In the genomic region with DNA sequence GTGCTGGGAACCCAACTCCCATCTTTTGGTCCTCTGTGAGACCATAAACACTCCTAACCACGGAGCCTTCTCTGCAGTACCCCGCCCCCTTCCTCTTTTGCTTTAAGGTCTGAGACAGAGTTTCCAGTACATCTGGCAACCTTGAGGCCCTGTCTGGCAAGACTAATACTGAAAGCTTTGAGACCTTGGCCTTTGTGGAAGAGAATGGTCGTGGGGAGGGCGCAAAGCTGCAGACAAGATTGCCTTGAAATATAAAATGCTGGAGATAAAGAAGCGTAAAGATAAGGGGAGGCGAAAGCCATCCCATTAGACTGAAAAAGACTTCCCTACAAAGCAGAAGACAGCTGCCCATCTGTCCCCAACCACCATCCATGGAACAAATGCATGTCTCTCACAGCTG, we compare ENCODE assay signal across 9 mouse cellular contexts. TPM values are rescaled to one million over a fixed set of nuclear protein-coding genes. Genes with fewer than 3 reads are reported as not detected.
A peak's percentile ranks its signal among the peaks of the same experiment; 100 is the strongest.
DNase-seq lines count a peak whose midpoint lies in the region; ATAC-seq and TF ChIP-seq lines count a peak whose summit lies in the region.
"Had no signal": no experiment of that assay in that cellular context is flagged by ENCODE, and none has a peak within 500 bp of the region (broad histone marks: within the 10 kb centered on the region; RNA-seq: fewer than 3 reads in every experiment).

No protein-coding gene starts in this region.

- peak overlapping the region; percentile 96 for H3K4me2 ChIP-seq in heart, embryonic 13.5 days
- peak overlapping the region; percentile 89 for H3K4me2 ChIP-seq in CH12.LX (ENCODE audit: insufficient read depth, low read depth, poor library complexity, severe bottlenecking)
- H3K4me2 ChIP-seq in forebrain, embryonic 16.5 days (ENCODE audit: low read length): peak overlapping the region; percentile 64
- H3K4me2 ChIP-seq in liver, embryonic 15.5 days: peak overlapping the region; percentile 97

- TF ChIP-seq EP300 in heart, adult 2 months (IDR thresholded peaks at IDR 0.05; ENCODE audit: insufficient read depth, low read depth, low read length): no peak
- TF ChIP-seq EP300 in CH12.LX (IDR thresholded peaks at IDR 0.05; ENCODE audit: low read length): peak; percentile 94

- intact Hi-C loops in heart, adult 2 months (cut with DNase I): loop anchor here (5.0 kb wide), 1 partner anchor 137 kb away; no protein-coding TSS in a partner anchor

- H3K9ac ChIP-seq in heart, embryonic 13.5 days: 0 out of 2 replicates have a peak overlapping the region, but pooled peaks have one; percentile 91
- no peak overlapping the region for H3K9ac ChIP-seq in heart, adult 2 months (ENCODE audit: low read depth, low read length)
- H3K9ac ChIP-seq in CH12.LX (ENCODE audit: insufficient read depth, low read depth): peak overlapping the region; percentile 79
- H3K9ac ChIP-seq in forebrain, embryonic 16.5 days (replicated peaks; ENCODE audit: low read depth, low read length): no peak overlapping the region
- H3K9ac ChIP-seq in liver, embryonic 15.5 days: 0 out of 2 replicates have a peak overlapping the region, but pooled peaks have one; percentile 74

- H3K36me3 ChIP-seq in heart, embryonic 13.5 days: 0 out of 2 replicates have a peak, but pooled peaks cover 5% of the 10 kb centered on the region
- H3K36me3 ChIP-seq in heart, adult 2 months (ENCODE audit: control insufficient read depth, insufficient read depth, low read length): no peaks in the 10 kb centered on the region
- H3K36me3 ChIP-seq in CH12.LX (replicated peaks in 1 of 2; ENCODE audit: control insufficient read depth in 1 of 2, insufficient read depth in 1 of 2, low read length in 1 of 2): peaks cover 20 to 37% of the 10 kb centered on the region in 2 experiments
- no peaks in the 10 kb centered on the region for H3K36me3 ChIP-seq in forebrain, embryonic 16.5 days (ENCODE audit: control insufficient read depth, insufficient read depth)
- H3K36me3 ChIP-seq in liver, embryonic 15.5 days (replicated peaks): no peaks in the 10 kb centered on the region

- H3K27ac ChIP-seq in heart, embryonic 13.5 days (replicated peaks): no peak overlapping the region
- H3K27ac ChIP-seq in heart, adult 2 months: no peak overlapping the region
- peak overlapping the region; percentile 63 for H3K27ac ChIP-seq in CH12.LX (ENCODE audit: insufficient read depth, low read depth)
- H3K27ac ChIP-seq in forebrain, embryonic 16.5 days (ENCODE audit: low read length): no peak overlapping the region
- H3K27ac ChIP-seq in liver, embryonic 15.5 days (replicated peaks): no peak overlapping the region

- dilution Hi-C loops in CH12.LX (cut with MboI; ENCODE audit: extremely low pct_ligation_motif_present, extremely low pct_unique_long_range_greater_than_20kb, low sequenced_read_pairs): no loop called here

- WGBS in heart, embryonic 13.5 days: 70% methylated on average over 6 of the region's 6 CpGs
- WGBS in heart, adult 2 months: 73% methylated on average over 6 of the region's 6 CpGs
- 94% methylated on average over 6 of the region's 6 CpGs for WGBS in forebrain, embryonic 16.5 days
- 31% methylated on average over 6 of the region's 6 CpGs for WGBS in liver, embryonic 15.5 days (ENCODE audit: insufficient replicate concordance)

- no peak for TF ChIP-seq POLR2A in heart, adult 2 months (IDR thresholded peaks at IDR 0.05; ENCODE audit: insufficient read depth, low read depth, low read length)
- TF ChIP-seq POLR2A in CH12.LX (IDR thresholded peaks at IDR 0.05; ENCODE audit: low read depth, low read length): no peak

- peaks cover 13% of the 10 kb centered on the region; the same call in 1 of the 2 replicates for H3K27me3 ChIP-seq in heart, embryonic 13.5 days (replicated peaks)
- H3K27me3 ChIP-seq in heart, adult 2 months (ENCODE audit: control insufficient read depth, insufficient read depth, low read length): no peaks in the 10 kb centered on the region
- H3K27me3 ChIP-seq in CH12.LX (replicated peaks): no peaks in the 10 kb centered on the region
- no peaks in the 10 kb centered on the region for H3K27me3 ChIP-seq in forebrain, embryonic 16.5 days (replicated peaks; ENCODE audit: control insufficient read depth, insufficient read depth, low read length)
- no peaks in the 10 kb centered on the region for H3K27me3 ChIP-seq in liver, embryonic 15.5 days

- no peaks in the 10 kb centered on the region for H3K9me3 ChIP-seq in heart, embryonic 13.5 days
- no peaks in the 10 kb centered on the region for H3K9me3 ChIP-seq in CH12.LX (replicated peaks; ENCODE audit: low read length)
- H3K9me3 ChIP-seq in forebrain, embryonic 16.5 days (ENCODE audit: control insufficient read depth, low read length): no peaks in the 10 kb centered on the region
- no peaks in the 10 kb centered on the region for H3K9me3 ChIP-seq in liver, embryonic 15.5 days (replicated peaks)

- peak overlapping the region; percentile 70; the same call in 1 of the 2 replicates for H3K4me3 ChIP-seq in heart, embryonic 13.5 days
- no peak overlapping the region for H3K4me3 ChIP-seq in heart, adult 2 months
- H3K4me3 ChIP-seq in CH12.LX (replicated peaks in 1 of 3; ENCODE audit: low read depth in 2 of 3, low read length in 2 of 3, poor library complexity in 1 of 3): peak overlapping the region; percentile 71 to 92 (median 81)
- no peak overlapping the region for H3K4me3 ChIP-seq in forebrain, embryonic 16.5 days (replicated peaks; ENCODE audit: low read length)
- peak overlapping the region; percentile 63 for H3K4me3 ChIP-seq in liver, embryonic 15.5 days (replicated peaks)

- H3K79me2 ChIP-seq in heart, adult 2 months (replicated peaks; ENCODE audit: control insufficient read depth, insufficient read depth, low read length): no peaks in the 10 kb centered on the region
- H3K79me2 ChIP-seq in CH12.LX (replicated peaks; ENCODE audit: control insufficient read depth, extremely low read depth, insufficient read depth, poor library complexity, severe bottlenecking): 0 out of 2 replicates have a peak, but pooled peaks cover 9% of the 10 kb centered on the region

- ATAC-seq in heart, embryonic 13.5 days (ENCODE audit: extremely low read depth, insufficient number of reproducible peaks, low FRiP score, low TSS enrichment): no peak
- ATAC-seq in forebrain, embryonic 16.5 days: no peak
- no peak for ATAC-seq in liver, embryonic 15.5 days (ENCODE audit: insufficient read depth)

- in situ Hi-C loops in CH12.LX (cut with MboI; ENCODE audit: low pct_ligation_motif_present, low pct_unique_long_range_greater_than_20kb, low sequenced_read_pairs): no loop called here

- peaks cover 20% of the 10 kb centered on the region for H3K4me1 ChIP-seq in heart, embryonic 13.5 days
- peaks cover 1% of the 10 kb centered on the region for H3K4me1 ChIP-seq in heart, adult 2 months (ENCODE audit: control insufficient read depth, insufficient read depth, low read length)
- H3K4me1 ChIP-seq in CH12.LX (ENCODE audit: control insufficient read depth in 1 of 2, insufficient read depth in 2 of 2): peaks cover 33 to 63% of the 10 kb centered on the region in 2 experiments
- H3K4me1 ChIP-seq in forebrain, embryonic 16.5 days (replicated peaks; ENCODE audit: control insufficient read depth, insufficient read depth, low read length): peaks cover 20% of the 10 kb centered on the region
- H3K4me1 ChIP-seq in liver, embryonic 15.5 days (replicated peaks): peaks cover 64% of the 10 kb centered on the region

- no peak for DNase-seq in heart, adult 2 months
- DNase-seq in CH12.LX (ENCODE audit: extremely low read depth): peak; percentile 89
- no peak for DNase-seq in left cerebral cortex, adult 9 months (ENCODE audit: low spot score in 2 of 2)
- no peak for DNase-seq in lung, postnatal 36 days
- DNase-seq in embryo, embryonic 9.5 days (ENCODE audit: extremely low spot score): no peak
- DNase-seq: kidney, postnatal 25 days had no signal

- no peak for TF ChIP-seq CTCF in heart, adult 2 months (IDR thresholded peaks at IDR 0.05)
- 0 out of 4 replicates have a peak, but pooled peaks of 1 of the 2 experiments have one; percentile 5 for TF ChIP-seq CTCF in CH12.LX (conservative IDR thresholded peaks at IDR 0.05 in 1 of 2, IDR thresholded peaks at IDR 0.05 in 1 of 2; ENCODE audit: low read depth in 2 of 2, low read length in 2 of 2)

- TF ChIP-seq RAD21 in CH12.LX (IDR thresholded peaks at IDR 0.05; ENCODE audit: low read depth, low read length): no peak; the same call in 1 of the 2 replicates

RNA-seq across cellular contexts. Expression of gene Fdxr, which starts 1.3 kb away (rescaled TPM):
- 9.5 and 11.7 TPM in 2 replicates for polyA plus RNA-seq in heart, embryonic 13.5 days (2015; fragmentation: Nextera tagmentation; extraction: Ambion mirVana)
- total RNA-seq in heart, adult 2 months (2021): 1 to 10 TPM; 7.1 to 8.8 TPM
- 8.4 and 8.7 TPM in 2 replicates for polyA plus RNA-seq in heart, adult 2 months (2012; rRNA removed)
- total RNA-seq in CH12.LX (2012; rRNA removed) (62.2 and 63.3 TPM in 2 replicates), CH12.LX (2014; rRNA removed) (40.9 and 43.8 TPM in 2 replicates)
- 58.6 and 62.1 TPM in 2 replicates for polyA plus RNA-seq in CH12.LX (2012; ENCODE audit: insufficient read length, low read depth)
- polyA plus RNA-seq in forebrain, embryonic 16.5 days (2015; fragmentation: Nextera tagmentation; extraction: Ambion mirVana): 23.2 and 26.9 TPM in 2 replicates
- 19.5 and 21.1 TPM in 2 replicates for polyA plus RNA-seq in liver, embryonic 15.5 days (2015; fragmentation: Nextera tagmentation; extraction: Ambion mirVana)

RNA-seq across cellular contexts. Expression of gene Grin2c, which starts 8.5 kb away (rescaled TPM):
- polyA plus RNA-seq in heart, embryonic 13.5 days (2015; fragmentation: Nextera tagmentation; extraction: Ambion mirVana): 0.04 TPM in 1 of 2 replicates, not detected in the other
- under 1 TPM; 0.25 to 0.26 TPM for total RNA-seq in heart, adult 2 months (2021)
- polyA plus RNA-seq in heart, adult 2 months (2012; rRNA removed): 1.6 and 2.0 TPM in 2 replicates
- total RNA-seq in CH12.LX (2012; rRNA removed) (0.04 TPM in 1 of 2 replicates, not detected in the other), CH12.LX (2014; rRNA removed) (not detected in 2 replicates)
- not detected in 2 replicates for polyA plus RNA-seq in CH12.LX (2012; ENCODE audit: insufficient read length, low read depth)
- 0.29 and 0.37 TPM in 2 replicates for polyA plus RNA-seq in forebrain, embryonic 16.5 days (2015; fragmentation: Nextera tagmentation; extraction: Ambion mirVana)
- 0.05 TPM in 2 replicates for polyA plus RNA-seq in liver, embryonic 15.5 days (2015; fragmentation: Nextera tagmentation; extraction: Ambion mirVana)

RNA-seq across cellular contexts. Expression of gene Fads6, which starts 22.0 kb away (rescaled TPM):
- polyA plus RNA-seq in heart, embryonic 13.5 days (2015; fragmentation: Nextera tagmentation; extraction: Ambion mirVana): 0.71 and 0.74 TPM in 2 replicates
- total RNA-seq in heart, adult 2 months (2021): 1 to 10 TPM; 1.6 to 1.8 TPM
- 1.9 and 2.0 TPM in 2 replicates for polyA plus RNA-seq in heart, adult 2 months (2012; rRNA removed)
- 6.9 and 8.5 TPM in 2 replicates for total RNA-seq in CH12.LX (2012; rRNA removed)
- 0.11 and 0.30 TPM in 2 replicates for total RNA-seq in CH12.LX (2014; rRNA removed)
- 0.56 and 0.63 TPM in 2 replicates for polyA plus RNA-seq in CH12.LX (2012; ENCODE audit: insufficient read length, low read depth)
- polyA plus RNA-seq in forebrain, embryonic 16.5 days (2015; fragmentation: Nextera tagmentation; extraction: Ambion mirVana): 0.27 and 0.76 TPM in 2 replicates
- 3.4 and 4.1 TPM in 2 replicates for polyA plus RNA-seq in liver, embryonic 15.5 days (2015; fragmentation: Nextera tagmentation; extraction: Ambion mirVana)

RNA-seq across cellular contexts. Expression of gene Otop2, which starts 31.5 kb away (rescaled TPM):
- not detected in 2 replicates for polyA plus RNA-seq in heart, embryonic 13.5 days (2015; fragmentation: Nextera tagmentation; extraction: Ambion mirVana)
- total RNA-seq in heart, adult 2 months (2021): not detected
- polyA plus RNA-seq in heart, adult 2 months (2012; rRNA removed): not detected in 2 replicates
- total RNA-seq in CH12.LX (2012; rRNA removed): not detected in 2 replicates
- total RNA-seq in CH12.LX (2014; rRNA removed): not detected in 2 replicates
- polyA plus RNA-seq in CH12.LX (2012; ENCODE audit: insufficient read length, low read depth): not detected in 2 replicates
- 0.24 TPM in 1 of 2 replicates, not detected in the other for polyA plus RNA-seq in forebrain, embryonic 16.5 days (2015; fragmentation: Nextera tagmentation; extraction: Ambion mirVana)
- not detected in 2 replicates for polyA plus RNA-seq in liver, embryonic 15.5 days (2015; fragmentation: Nextera tagmentation; extraction: Ambion mirVana)

RNA-seq across cellular contexts. Expression of gene Ush1g, which starts 46.3 kb away (rescaled TPM):
- polyA plus RNA-seq in heart, embryonic 13.5 days (2015; fragmentation: Nextera tagmentation; extraction: Ambion mirVana): 0.09 and 0.13 TPM in 2 replicates
- total RNA-seq in heart, adult 2 months (2021): under 1 TPM in 1 of 2 experiments, not detected in 1; 0.07 TPM
- polyA plus RNA-seq in heart, adult 2 months (2012; rRNA removed): 0.10 and 0.18 TPM in 2 replicates
- 0.17 and 0.42 TPM in 2 replicates for total RNA-seq in CH12.LX (2012; rRNA removed)
- not detected in 2 replicates for total RNA-seq in CH12.LX (2014; rRNA removed)
- polyA plus RNA-seq in CH12.LX (2012; ENCODE audit: insufficient read length, low read depth): not detected in 2 replicates
- polyA plus RNA-seq in forebrain, embryonic 16.5 days (2015; fragmentation: Nextera tagmentation; extraction: Ambion mirVana): 0.10 TPM in 2 replicates
- 0.20 and 0.22 TPM in 2 replicates for polyA plus RNA-seq in liver, embryonic 15.5 days (2015; fragmentation: Nextera tagmentation; extraction: Ambion mirVana)

Comparison
In these comparisons a context has a peak if more than half of its experiments do, and no peak if none do; other contexts are left out.
1. H3K4me3 ChIP-seq: peak in heart, embryonic 13.5 days (single experiment), CH12.LX (3 of 3) and liver, embryonic 15.5 days (single experiment); none in heart, adult 2 months (single experiment) and forebrain, embryonic 16.5 days (single experiment).
2. H3K9ac ChIP-seq: peak in heart, embryonic 13.5 days (single experiment), CH12.LX (single experiment) and liver, embryonic 15.5 days (single experiment); none in heart, adult 2 months (single experiment) and forebrain, embryonic 16.5 days (single experiment).
3. Peak in every context shown above with its lines, with median percentiles within 50 percentile points of each other: H3K4me2 ChIP-seq.